Mouse (Mus musculus) thymus, postnatal 14 days (tissue): ENCODE measurements around the gene Lhcgr.
"Not testable (repeated sequence)": the region's sequence is repeated elsewhere in the genome, so short reads cannot be mapped to it uniquely, and the experiment has no call there.

Experiments
- DNase-seq: peaks from one replicate; pipeline ENCODE4 v3.0.0; 2021

The Lhcgr gene

DNA sequence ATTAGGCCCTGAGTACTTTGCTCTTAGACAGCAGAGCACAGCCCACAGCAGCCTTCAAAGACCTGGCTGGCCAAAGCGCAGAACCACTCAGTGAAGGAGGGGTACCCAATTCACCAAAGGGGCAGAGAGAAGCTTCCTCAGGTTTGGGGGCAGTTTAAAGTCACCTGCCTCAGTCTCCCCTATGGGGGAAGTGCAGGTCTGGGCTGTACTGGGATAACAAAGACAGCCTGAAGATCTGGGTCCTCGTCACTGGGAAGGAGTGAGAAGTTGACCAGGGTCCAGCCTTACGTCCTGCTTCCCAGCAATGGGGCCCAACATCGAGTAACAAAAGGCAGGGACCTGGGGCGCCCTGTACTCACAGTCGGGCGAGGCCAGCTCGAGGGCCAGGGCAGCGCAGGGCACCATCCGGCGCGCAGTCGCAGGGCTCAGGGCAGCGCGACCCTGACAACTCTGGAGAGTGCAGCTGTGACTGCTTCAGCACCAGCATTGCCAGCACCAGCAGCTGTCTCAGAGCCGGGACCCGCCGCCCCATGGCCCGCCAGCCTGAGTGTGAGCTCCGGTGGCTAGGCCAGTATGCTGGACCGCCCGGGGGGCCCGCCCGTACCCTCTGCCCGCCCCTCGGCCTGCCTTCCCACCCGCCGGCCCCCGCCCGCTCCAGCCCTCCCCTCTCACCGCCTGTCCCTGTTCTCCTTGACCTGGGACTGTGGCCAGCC, at the start of gene Lhcgr:
TSS of gene Lhcgr (minus strand) at position 551 of the 713 bp plus-strand sequence.
- no peak for DNase-seq

DNA sequence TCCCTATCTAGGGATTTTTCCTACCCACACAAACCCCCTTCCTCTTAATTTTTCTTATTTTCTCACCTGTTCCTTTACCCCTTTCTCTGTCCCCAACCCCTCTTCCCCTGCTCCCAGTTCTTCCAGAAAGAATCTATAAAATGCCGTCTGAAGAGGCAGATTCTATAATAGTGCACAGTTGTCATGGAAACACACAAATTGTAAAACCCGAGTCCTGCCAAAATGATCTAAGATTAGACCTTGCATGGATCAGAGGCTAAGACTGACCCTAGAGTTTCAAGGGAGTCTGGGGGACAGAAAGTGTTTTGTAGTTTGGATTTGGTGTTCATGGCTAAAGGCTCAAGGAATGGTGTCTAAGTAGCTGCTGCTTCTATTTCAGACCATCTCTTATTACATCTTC, 25.8 kb upstream of the Lhcgr start:
- DNase-seq: no peak

DNA sequence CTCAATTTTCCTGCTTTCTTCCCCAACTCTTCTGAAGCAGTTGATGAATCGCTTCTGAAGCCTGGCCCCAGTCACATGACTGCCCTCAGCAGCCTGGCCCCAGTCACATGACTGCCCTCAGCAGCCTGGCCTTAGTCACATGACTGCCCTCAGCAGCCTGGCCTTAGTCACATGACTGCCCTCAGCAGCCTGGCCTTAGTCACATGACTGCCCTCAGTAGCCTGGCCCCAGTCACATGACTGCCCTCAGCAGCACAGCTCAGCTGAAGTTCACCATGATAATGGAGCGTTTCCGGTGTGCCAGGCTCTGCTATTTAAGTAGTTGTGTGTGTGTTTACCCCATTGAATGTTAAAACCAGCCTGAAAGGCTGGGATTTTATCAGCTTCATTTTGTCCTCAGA, 21.2 kb upstream of the Lhcgr start:
- not testable (repeated sequence) for DNase-seq

- DNase-seq: no peak
These were observed 19.0 kb upstream of the Lhcgr start for GRCm38 (mm10) chr17:88810807-88811206.

DNA sequence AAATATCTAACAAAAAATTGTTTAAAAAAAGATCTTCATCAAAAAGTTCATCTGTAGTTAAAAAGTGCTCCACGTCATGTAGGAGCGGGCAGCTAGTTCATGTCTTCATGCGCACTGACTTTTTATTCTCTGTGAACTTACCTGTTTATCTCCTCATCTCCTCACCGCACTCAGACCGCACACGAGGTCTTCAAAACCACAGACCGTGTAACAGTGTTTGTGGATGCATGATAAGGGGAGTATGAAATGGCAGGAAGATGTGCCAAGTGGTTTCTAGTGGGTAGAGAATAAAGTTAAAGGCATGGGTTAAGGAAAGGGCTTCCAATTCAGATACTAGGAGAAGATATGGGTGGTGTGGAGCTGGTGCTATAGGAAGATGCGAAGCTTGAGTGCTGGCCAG, 14.6 kb upstream of the Lhcgr start:
- DNase-seq: no peak

DNA sequence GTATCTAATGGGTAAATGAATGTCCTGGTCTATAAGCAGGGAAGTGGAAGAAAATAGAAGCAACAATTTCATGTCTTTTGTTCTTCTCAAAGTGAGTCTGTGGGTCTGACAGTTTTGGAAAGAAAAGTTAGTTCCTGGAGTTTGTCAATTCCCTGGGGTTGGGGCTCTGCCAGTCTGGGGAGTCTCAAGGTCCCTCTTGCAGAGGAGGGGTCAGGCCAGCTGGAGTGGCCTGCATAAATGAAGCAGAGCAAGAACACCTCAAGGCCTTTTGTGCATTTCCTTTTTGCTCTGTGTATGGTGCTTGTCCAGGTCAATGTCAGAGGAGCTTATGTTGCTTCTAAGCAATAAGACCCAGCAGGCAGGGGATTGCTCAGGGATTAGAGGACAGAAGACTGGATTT, 11.7 kb upstream of the Lhcgr start:
- no peak for DNase-seq

- DNase-seq: no peak
These were observed 1.1 kb downstream of the Lhcgr start for GRCm38 (mm10) chr17:88790680-88791079.

- no peak for DNase-seq
These were observed 3.4 kb downstream of the Lhcgr start for GRCm38 (mm10) chr17:88788392-88788791.

GRCm38 (mm10) chr17:88786881-88787280, 4.9 kb downstream of the Lhcgr start:
- DNase-seq: no peak

- DNase-seq: no peak
These were observed 5.4 kb downstream of the Lhcgr start for GRCm38 (mm10) chr17:88786385-88786784.

DNA sequence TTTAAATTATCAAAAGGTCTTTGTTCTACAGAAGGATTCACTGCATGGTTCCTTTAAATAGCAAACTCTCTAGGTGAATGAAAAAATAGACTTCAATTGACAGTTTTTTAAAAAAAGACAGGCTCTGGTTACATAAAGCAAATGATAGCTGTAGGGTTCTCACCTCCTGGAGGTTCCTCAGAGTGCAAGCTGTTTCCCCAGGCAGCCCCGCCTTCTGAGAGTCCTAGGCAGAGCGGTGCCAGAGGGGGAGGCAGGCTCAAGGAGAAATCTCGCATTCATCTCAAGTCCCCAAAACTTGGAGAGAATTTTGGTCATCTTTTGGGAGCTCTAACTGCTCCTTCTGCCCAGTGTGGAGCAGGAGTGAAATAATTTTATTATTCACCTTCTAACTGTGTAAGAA, 12.6 kb downstream of the Lhcgr start:
- no peak for DNase-seq

DNA sequence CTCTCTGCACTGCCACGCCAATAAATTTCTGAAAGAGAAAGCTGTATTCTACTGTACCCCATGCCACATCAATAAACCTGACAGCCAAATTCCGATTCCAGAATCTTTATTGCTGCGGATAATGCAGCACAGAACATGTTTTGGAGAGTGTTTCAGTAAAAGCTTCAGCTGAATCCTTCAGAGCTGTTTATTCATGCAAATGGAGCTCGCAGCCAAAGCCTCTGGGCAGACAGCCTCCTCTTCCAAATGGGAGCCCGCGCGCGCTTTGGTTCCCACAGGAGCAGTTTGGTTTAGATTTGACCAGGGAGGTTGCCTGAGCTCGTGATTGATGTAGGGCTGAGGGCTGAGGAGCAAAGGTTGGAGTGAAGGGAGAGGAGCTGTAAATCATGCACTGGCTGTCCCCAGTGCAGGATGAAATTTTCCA, 17.7 kb downstream of the Lhcgr start:
- no peak for DNase-seq

DNA sequence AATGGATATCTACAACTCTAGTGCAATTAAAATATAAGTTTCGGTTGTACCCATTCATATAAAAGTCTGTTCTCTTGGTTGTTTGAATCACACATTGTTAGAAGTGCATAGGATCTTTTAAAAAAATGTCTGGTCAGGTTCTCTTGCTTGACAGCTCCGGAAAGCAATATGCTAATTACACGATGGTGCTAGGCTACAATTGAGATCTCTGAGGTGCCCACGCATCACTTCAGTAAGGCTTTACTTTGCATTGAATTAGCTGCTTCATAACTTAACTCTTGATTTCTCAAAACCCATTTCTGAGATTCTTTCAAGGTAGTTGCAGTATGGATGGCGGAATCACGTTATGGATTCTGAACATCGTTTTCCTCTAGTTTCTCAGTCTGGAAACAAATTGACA, 21.7 kb downstream of the Lhcgr start:
- no peak for DNase-seq

DNA sequence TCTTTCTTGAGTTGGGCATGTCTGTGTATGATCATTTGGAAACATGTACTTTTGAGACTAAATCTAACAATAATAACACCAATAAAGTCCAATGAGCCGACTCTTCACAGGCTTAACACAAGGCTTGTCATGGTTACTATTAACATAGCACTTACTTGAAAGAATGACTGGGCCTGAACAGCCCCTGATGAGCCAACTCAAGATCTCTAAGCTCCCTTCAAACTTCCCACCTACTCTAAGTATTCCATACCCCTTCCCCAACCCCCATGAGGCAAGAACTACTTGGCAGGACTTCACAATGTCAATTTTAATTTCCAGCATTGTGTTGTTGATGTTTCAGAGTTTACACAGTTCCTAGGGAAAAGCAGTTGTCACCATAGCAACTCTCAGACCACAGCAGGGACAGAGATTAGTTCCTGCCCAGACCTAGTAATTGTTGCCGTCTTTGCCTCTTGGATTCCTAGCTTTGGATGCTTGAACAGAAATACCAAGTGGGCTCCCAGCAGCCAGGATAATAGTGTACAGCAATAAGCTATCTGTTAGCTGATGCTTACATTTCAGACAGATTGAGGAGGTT, 22.4 kb downstream of the Lhcgr start:
- DNase-seq: no peak

DNA sequence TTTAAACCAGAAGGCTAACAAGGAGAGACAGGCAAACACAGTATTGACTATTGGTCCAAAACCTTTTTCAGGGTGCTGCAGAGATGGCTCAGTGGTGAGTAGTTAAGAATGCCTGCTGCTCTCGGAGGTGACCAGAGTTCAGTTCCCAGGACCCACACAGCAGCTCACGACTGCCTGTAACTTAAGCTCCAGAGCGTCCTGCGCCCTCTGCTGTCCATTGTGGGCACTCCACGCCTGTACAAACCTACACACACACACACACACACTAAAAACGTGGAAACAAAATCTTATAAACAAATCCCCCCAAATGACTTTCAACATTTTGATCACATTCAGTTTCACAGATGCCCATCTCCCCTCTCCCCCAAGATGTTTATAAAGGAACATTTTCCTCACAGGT, 24.9 kb downstream of the Lhcgr start:
- DNase-seq: no peak

- DNase-seq: no peak
These were observed 27.7 kb downstream of the Lhcgr start for GRCm38 (mm10) chr17:88764136-88764485.

DNA sequence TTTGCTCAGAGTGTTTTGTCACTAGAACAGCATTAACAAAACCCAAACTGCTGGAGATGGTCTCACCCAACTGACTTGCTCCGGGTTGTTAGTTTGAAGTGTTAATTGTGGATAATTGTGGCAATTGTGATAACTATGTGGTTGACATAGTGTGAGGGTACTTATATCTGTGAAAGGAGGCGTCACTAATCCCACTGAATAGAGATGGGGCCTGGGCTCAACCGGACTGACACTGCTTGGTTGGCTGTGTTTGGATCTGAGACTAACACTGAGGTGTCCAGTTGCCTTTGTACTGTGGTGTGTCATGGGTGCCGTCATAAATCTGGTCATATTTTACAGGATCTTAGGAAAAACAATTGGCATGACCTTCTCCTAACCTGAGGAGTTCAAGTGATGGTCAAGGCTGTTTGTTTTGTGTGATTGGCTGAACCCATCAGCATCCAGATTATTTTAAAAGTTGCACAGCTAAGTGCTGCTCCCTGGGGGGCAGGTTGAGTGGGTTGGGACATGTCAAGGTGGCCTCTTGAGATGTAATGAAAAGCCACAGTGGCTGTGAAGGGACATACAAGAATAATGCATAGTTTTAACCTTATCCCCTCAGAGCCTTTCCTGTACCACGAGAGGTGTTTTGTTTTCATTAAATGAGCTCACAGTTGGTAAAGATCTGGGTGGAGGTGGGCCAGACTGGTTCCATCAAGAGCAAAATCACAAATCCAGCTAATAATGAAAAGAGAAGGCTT, 28.2 kb downstream of the Lhcgr start:
- no peak for DNase-seq

- DNase-seq: peak; percentile 16
These were observed 33.8 kb downstream of the Lhcgr start for GRCm38 (mm10) chr17:88758003-88758437.

GRCm38 (mm10) chr17:88755776-88756175, 36.0 kb downstream of the Lhcgr start:
- DNase-seq: no peak

DNA sequence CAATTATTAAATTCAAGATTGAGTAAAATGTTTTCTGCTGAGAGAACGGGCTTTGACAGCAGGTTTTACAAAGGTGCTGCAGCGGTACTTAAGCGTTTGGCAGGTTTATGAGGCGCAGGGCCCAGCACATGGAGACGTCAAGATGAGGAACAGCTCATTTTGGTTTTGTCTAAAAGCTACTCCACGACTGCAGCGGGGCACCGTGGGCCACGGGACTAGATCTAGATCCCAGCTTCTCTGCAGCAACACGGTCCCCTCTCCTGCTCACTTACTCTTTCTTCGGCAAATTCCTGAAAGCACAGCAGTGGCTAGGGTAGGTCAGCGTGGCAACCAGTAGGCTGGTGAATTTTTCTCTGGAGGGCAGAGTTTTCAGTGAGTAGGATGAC, 38.3 kb downstream of the Lhcgr start:
- DNase-seq: no peak

DNA sequence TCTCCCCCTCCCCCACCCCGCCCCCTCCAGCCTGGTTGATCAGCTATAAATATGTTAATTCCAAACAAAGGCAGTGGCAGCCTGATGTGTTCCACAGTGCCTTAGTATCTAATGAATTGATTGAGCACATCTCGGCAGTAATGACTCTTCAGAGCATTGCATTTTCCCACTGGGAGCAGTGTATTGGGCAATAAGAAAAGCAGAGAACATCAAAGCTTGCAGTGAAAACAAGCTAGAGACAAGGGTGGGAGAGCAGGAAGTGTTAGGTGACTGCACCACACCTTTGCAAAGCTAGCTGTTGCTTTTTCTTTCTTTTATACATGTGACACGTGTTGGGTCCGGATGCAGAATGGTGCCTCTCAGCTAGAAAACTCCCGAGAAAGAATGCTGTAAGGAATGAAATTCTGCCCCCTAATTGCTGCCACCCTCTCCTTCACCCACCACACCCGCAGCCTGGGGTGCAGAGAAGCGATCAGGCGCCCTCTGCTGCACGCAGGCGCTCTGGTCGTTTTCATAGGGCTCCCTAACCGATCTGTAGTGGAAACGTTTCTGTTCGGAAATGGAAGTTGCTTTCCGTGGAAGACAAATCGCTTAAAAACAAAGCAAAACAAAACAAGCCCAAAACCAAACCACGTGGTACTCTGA, 38.8 kb downstream of the Lhcgr start:
- peak; percentile 43 for DNase-seq

GRCm38 (mm10) chr17:88749646-88750045, 42.1 kb downstream of the Lhcgr start:
- DNase-seq: no peak

GRCm38 (mm10) chr17:88706231-88706649, 85.5 kb downstream of the Lhcgr start:
- DNase-seq: no peak

GRCm38 (mm10) chr17:88703112-88703511, 88.7 kb downstream of the Lhcgr start:
- DNase-seq: no peak
